Mouse (Mus musculus) neural tube, embryonic 11.5 days (tissue): ENCODE results near the gene Ifna14. TPM values are rescaled to one million over a fixed set of nuclear protein-coding genes. Genes with fewer than 3 reads are reported as not detected.

ENCODE experiments used
- ATAC-seq: fragments of 200-750 bp; cut with Nextera tagmentation; 2 replicates; pipeline ENCODE4 v1.8.0; 2017; ENCODE audit warnings: moderate number of reproducible peaks, mild to moderate bottlenecking, moderate TSS enrichment, moderate library complexity; ENCODE audit not compliant: insufficient read depth, low FRiP score, low TSS enrichment
- DNase-seq: peaks from one replicate; pipeline ENCODE4 v3.0.0-alpha.2; 2015; ENCODE audit warnings: low spot score
- H3K27ac ChIP-seq: fragments of 300-500 bp; sonication (generic); 2 replicates; pipeline ENCODE4 v1.5.1; 2014; ENCODE audit warnings: low read depth, mild to moderate bottlenecking, low read length
- H3K27me3 ChIP-seq: fragments of 300-500 bp; sonication (generic); 2 replicates; pipeline ENCODE4 v1.6.1; 2014; ENCODE audit warnings: mild to moderate bottlenecking, low read length, mixed read lengths; ENCODE audit not compliant: control insufficient read depth, insufficient read depth
- H3K36me3 ChIP-seq: fragments of 300-500 bp; sonication (generic); 2 replicates; pipeline ENCODE4 v1.6.1; 2014; ENCODE audit warnings: mild to moderate bottlenecking, low read length, moderate library complexity, mixed read lengths; ENCODE audit not compliant: control insufficient read depth, insufficient read depth
- H3K4me1 ChIP-seq: fragments of 300-500 bp; sonication (generic); 2 replicates; pipeline ENCODE4 v1.6.1; 2014; ENCODE audit warnings: low read length, mixed read lengths; ENCODE audit not compliant: control insufficient read depth, insufficient read depth
- H3K4me2 ChIP-seq: fragments of 300-500 bp; sonication (generic); 2 replicates; pipeline ENCODE4 v1.6.1; 2014; ENCODE audit warnings: low read depth, mild to moderate bottlenecking, moderate library complexity
- H3K4me3 ChIP-seq: fragments of 300-500 bp; sonication (generic); 2 replicates; pipeline ENCODE4 v1.5.1; 2014; ENCODE audit warnings: low read depth, low read length
- H3K9ac ChIP-seq: fragments of 300-500 bp; sonication (generic); 2 replicates; pipeline ENCODE4 v1.6.1; 2014; ENCODE audit warnings: mild to moderate bottlenecking, low read length
- H3K9me3 ChIP-seq: fragments of 300-500 bp; sonication (generic); 2 replicates; pipeline ENCODE4 v1.6.1; 2016; ENCODE audit warnings: low read length; ENCODE audit not compliant: control insufficient read depth
- WGBS: fragments of 180-500 bp; shearing (Covaris S2); extraction: QIAGEN DNeasy Blood & Tissue Kit; methylation state at CpG from one replicate; pipeline ENCODE4 v1.1.7; 2014; 5-methylcytosine and 5-hydroxymethylcytosine counted together
- polyA plus RNA-seq: library from polyadenylated mRNA; unstranded; fragments of >200 nt; fragmentation: Nextera tagmentation; extraction: Ambion mirVana; gene quantifications from 2 replicates; pipeline ENCODE4 v1.2.1, GENCODE M21; 2014

Ifna14 gene
- polyA plus RNA-seq, 1 experiment from 2014 or later, result not detected

DNA sequence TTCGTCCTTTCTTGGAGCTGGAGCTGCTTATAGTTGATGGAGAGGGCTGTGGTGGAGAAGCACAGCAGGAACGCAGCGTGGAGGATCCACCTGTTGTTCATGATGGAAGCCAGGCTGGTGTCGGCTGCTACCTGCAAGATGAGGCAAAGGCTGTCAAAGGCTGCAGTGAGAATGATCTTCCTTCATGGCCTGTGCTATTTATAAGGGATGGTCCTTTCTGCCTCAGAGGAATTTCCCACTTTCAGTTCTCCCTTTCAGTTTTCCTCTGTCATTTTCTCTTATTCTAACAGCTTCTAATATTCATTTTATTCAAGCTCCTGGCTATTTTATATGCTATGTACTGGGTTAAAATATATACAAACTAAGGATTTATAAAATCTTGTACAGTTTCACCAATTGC is 48.9 kb downstream of the Ifna14 start, which contains the start of gene Ifnb1:
Ifnb1 (minus strand) TSS at position 101 of the 400 bp plus-strand sequence.
- ATAC-seq (no peak), DNase-seq (no peak)
- no peak within 1 kb of the TSS for H3K4me2 ChIP-seq
- no peaks in the 10 kb centered on the region for H3K36me3 ChIP-seq
- H3K9me3 ChIP-seq, result no peaks in the 10 kb centered on the region
- H3K4me1 ChIP-seq, result no peaks in the 10 kb centered on the region
- H3K4me3 ChIP-seq, result no peak within 1 kb of the TSS
- no peak within 1 kb of the TSS for H3K9ac ChIP-seq
- H3K27me3 ChIP-seq, result no peaks in the 10 kb centered on the region
- H3K27ac ChIP-seq, result no peak within 1 kb of the TSS
- WGBS, result 93% methylated on average over 4 of the region's 4 CpGs

Other genes with a start within 250 kb of the Ifna14 start
- gene Hacd4, start 132.9 kb downstream of the Ifna14 start, polyA plus RNA-seq, result 2.5 and 3.2 TPM in 2 replicates
- gene Ifnb1, start 49.0 kb downstream of the Ifna14 start, polyA plus RNA-seq, result not detected in 2 replicates
- gene Ifna15, start 13.6 kb downstream of the Ifna14 start, polyA plus RNA-seq, result not detected in 2 replicates
- gene Ifna9, start 20.6 kb upstream of the Ifna14 start, polyA plus RNA-seq, result not detected in 2 replicates
- gene Ifna12, start 31.6 kb upstream of the Ifna14 start, polyA plus RNA-seq, result not detected in 2 replicates
- not detected in 2 replicates for gene C87499, start 62.6 kb upstream of the Ifna14 start, polyA plus RNA-seq
- gene Ifna13, start 72.7 kb upstream of the Ifna14 start, polyA plus RNA-seq, result not detected in 2 replicates
- gene Ifna16, start 105.1 kb upstream of the Ifna14 start, polyA plus RNA-seq, result not detected in 2 replicates
- not detected in 2 replicates for gene Ifna2, start 112.1 kb upstream of the Ifna14 start, polyA plus RNA-seq
- gene Ifnab, start 119.6 kb upstream of the Ifna14 start, polyA plus RNA-seq, result not detected in 2 replicates
- gene Gm26566, start 150.0 kb upstream of the Ifna14 start, polyA plus RNA-seq, result 1.9 and 2.1 TPM in 2 replicates
- 151 and 152 TPM in 2 replicates for gene Klhl9, start 150.7 kb upstream of the Ifna14 start, polyA plus RNA-seq
- 0.53 TPM in 1 of 2 replicates, not detected in the other for gene Gm13271, start 183.1 kb upstream of the Ifna14 start, polyA plus RNA-seq
- gene Gm13283, start 188.3 kb upstream of the Ifna14 start, polyA plus RNA-seq, result not detected in 2 replicates
- gene Gm13290, start 202.0 kb upstream of the Ifna14 start, polyA plus RNA-seq, result 0.31 and 0.46 TPM in 2 replicates
- gene Gm13289, start 205.1 kb upstream of the Ifna14 start, polyA plus RNA-seq, result not detected in 2 replicates
- not detected in 2 replicates for gene Gm13272, start 208.1 kb upstream of the Ifna14 start, polyA plus RNA-seq
- gene Ifnz, start 210.3 kb upstream of the Ifna14 start, polyA plus RNA-seq, result not detected in 2 replicates
- not detected in 2 replicates for gene Gm13276, start 213.9 kb upstream of the Ifna14 start, polyA plus RNA-seq
- gene Gm13277, start 216.8 kb upstream of the Ifna14 start, polyA plus RNA-seq, result not detected in 2 replicates
- gene Gm13278, start 219.8 kb upstream of the Ifna14 start, polyA plus RNA-seq, result not detected in 2 replicates
- gene Gm13275, start 222.7 kb upstream of the Ifna14 start, polyA plus RNA-seq, result not detected in 2 replicates
- gene Gm13279, start 225.6 kb upstream of the Ifna14 start, polyA plus RNA-seq, result not detected in 2 replicates
- 0.19 TPM in 1 of 2 replicates, not detected in the other for gene Gm13285, start 227.9 kb upstream of the Ifna14 start, polyA plus RNA-seq
- gene Gm13287, start 231.5 kb upstream of the Ifna14 start, polyA plus RNA-seq, result not detected in 2 replicates
- gene Gm13288, start 233.7 kb upstream of the Ifna14 start, polyA plus RNA-seq, result not detected in 2 replicates
- gene Ifna7, start 244.4 kb upstream of the Ifna14 start, polyA plus RNA-seq, result not detected in 2 replicates
- not detected in 2 replicates for gene Ifna11, start 248.2 kb upstream of the Ifna14 start, polyA plus RNA-seq